Mouse (Mus musculus) megakaryocyte, adult 5-6 weeks (primary cell): ENCODE results near the gene Zdhhc7. TPM values are rescaled to one million over a fixed set of nuclear protein-coding genes. Genes with fewer than 3 reads are reported as not detected.

Source experiments
- ATAC-seq: 2 replicates; pipeline ENCODE4 v1.8.0; 2016; ENCODE audit warnings: mild to moderate bottlenecking, inconsistent platforms; ENCODE audit not compliant: poor library complexity, severe bottlenecking
- total RNA-seq, 2 experiments: library from RNA; stranded (forward) in 1 of 2; stranded (reverse) in 1 of 2; fragments of 153-499, 151-499 nt in 1 of 2; fragments of 221-1000, 200-1000 nt in 1 of 2; gene quantifications; 2 replicates each; pipeline versions ENCODE4 v1.2.3 to v1.2.4; 2015 to 2017

The Zdhhc7 gene
- total RNA-seq (2015) (21.1 and 23.0 TPM in 2 replicates), total RNA-seq (2017) (31.8 and 33.3 TPM in 2 replicates)

GRCm38 (mm10) chr8:120101068-120101972, at the start of gene Zdhhc7:
Gene Zdhhc7 (minus strand): TSS chr8:120101482.
- ATAC-seq, result peak; percentile 80

GRCm38 (mm10) chr8:120150028-120150427, 48.7 kb upstream of the Zdhhc7 start:
- ATAC-seq, result no peak

- ATAC-seq, result no peak
Measured at GRCm38 (mm10) chr8:120146051-120146450, 44.8 kb upstream of the Zdhhc7 start.

DNA sequence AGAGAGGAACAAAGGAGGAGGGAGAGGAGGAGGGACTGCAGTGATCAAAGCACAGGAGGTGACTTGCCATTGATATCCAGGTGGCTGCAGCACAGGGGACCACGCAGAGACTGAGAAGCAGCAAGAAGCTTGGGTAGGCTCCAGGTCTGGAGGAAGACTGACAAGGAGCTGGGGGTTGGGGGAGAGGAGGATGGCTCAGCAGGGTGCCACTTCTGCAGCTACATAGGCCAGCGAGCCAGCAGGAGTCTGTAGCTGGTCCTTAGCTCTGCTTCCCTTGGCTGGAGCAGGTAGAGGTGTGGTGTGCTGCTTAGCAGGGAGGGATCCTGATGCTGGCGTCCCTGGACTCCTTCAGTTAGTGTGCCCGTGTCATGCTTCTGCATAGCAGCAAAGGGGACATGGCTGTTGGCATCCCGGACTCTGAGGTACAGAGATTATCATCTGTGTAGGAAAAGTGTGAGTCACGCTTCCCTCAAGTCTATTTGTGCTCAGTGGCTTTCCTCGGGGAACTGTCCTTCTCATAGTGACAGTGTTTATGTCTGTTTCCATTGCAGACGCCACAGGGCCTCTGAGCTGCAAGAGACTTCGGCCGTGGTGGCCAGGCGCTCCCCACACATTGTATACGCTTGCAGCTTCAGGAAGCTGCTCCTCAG, 43.5 kb upstream of the Zdhhc7 start:
- ATAC-seq, result no peak

GRCm38 (mm10) chr8:120143911-120144651, 42.8 kb upstream of the Zdhhc7 start:
- no peak for ATAC-seq

- ATAC-seq, result no peak
Measured at GRCm38 (mm10) chr8:120140769-120141168, 39.5 kb upstream of the Zdhhc7 start.

DNA sequence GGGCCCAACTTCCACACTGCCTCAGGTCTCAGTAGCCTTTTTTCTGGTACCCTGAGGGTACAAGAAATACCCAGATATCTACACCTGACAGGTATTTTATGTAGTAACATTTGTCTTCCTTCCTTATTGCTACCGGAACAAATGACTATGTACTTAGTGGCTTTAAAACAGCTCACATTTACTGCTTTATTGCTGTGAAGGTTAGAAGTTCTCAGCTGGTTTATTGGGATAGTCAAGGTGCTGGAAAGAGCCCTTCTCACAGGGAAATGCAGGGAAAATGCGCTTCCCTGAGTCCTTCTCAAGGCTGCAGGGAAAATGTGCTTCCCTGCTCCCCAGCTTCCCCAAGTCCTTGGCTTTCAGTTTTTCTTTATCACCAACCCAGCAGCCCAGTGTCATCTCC, 37.7 kb upstream of the Zdhhc7 start:
- no peak for ATAC-seq

DNA sequence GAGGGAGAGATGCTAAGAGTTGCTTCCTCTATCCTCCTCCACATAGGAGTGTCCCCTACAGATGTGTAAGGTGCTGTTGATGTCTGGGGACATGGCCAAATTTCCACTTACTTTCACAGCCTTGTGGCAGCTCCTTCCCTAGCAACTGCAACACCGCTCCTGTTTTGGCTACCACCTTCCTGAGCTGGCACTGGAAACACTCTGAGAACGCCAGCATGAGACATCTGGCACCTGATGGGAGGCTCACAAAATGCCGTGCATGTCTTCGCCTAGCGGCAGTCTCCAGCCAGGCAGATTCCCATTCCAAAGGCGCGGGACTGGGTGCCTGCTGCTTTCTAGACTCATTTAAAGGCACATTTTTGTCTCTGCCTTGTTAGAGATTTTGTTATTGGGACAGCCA, 35.3 kb upstream of the Zdhhc7 start:
- no peak for ATAC-seq

GRCm38 (mm10) chr8:120135687-120136086, 34.4 kb upstream of the Zdhhc7 start:
- no peak for ATAC-seq

DNA sequence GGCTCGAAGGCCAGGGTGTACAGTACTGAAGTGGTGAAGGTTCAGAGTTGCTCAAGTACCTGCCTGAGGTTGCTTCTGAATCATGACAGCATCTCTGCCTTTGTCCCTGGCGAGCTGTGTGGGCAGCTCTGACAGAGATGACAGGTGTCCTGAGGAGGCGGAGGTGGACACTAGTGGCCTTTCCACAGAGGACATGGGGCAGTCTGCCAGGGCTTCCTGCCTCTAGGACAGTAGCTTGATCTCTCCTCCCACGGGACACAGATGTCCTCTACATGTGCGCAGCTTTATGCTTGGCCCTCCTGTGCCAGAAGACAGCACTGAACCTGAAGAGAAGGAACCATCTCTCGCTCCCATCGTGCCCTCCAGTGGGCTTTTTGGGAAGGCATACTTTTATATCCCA, 31.9 kb upstream of the Zdhhc7 start:
- ATAC-seq, result no peak

DNA sequence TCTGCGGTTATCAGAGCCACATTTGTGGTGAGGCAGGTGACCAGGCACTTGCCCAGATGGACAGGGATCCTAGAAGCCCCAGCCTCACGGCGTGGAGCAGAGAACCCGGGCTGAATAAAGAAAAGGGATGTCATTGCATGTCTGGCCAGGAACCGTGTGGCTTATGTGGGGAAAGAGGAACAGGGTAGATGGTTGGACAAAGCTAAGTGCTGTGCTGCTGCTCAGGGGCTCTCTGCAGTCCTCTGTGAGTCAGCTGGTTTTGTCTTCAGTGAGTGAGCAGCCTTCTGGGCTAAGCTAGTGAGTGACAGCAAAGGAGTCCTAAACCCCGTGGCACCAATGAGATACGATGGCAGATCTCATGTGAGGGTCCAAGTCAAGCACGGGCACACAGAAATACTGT, 29.9 kb upstream of the Zdhhc7 start:
- peak; percentile 84 for ATAC-seq

DNA sequence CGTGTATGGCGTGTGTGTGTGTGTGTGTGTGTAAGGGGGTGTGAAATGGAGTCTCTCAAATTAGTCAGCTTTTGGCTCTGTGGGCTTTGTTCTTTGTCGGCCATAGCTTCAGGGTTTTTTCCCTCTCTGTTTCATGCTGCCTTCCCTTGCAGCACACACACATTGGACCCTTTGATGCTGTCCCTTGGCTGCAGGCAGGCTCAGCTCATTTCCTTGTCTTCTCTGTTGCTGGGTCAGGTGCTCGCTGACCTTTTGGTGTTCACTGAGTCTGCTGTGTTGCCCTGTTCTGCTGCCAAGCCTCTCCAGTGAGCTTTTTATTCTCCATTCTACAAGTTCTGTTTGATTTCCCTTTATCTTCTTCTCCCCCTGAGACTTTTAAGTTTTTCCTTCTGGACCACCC, 28.3 kb upstream of the Zdhhc7 start:
- no peak for ATAC-seq

DNA sequence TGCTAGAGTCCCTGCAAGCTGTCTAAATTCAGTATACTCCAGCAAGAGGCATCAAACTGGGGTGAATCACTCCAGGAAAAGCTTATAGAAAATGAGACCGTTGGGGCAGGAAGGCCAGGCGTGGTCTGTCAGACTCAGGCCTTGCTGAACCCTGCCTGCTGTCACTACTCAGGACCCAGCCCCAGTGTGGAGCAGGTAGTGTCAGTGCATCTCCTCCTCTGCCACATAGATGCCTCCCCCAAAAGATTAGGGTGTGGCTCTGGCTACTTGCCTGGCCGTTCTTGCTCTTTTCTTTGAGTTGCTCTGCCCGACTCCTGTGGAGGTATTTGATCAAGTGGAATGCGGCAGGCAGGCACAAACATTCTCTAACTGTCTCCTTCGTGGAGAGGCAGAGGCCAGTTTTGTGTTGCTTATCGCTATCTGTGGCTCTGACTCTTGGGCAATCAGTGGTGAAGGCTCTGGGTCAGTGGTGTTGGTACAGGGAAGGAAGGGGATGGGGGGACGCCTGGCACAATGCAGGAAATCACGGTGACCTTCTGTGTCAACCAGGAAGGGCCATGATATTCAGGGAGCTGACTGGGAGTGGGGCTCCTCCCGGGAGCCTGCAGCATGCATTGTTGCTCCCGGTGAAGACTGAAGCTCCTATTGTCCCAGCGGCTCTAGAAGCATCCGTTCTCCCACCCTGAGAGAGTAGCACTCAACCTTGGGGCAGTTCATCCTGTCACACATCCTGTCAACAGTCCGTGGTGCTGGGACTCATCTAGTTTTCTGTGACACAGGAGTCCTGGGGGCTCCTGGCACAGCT, 25.3 kb upstream of the Zdhhc7 start:
- ATAC-seq, result peak; percentile 44

GRCm38 (mm10) chr8:120124836-120125389, 23.6 kb upstream of the Zdhhc7 start:
- no peak for ATAC-seq

DNA sequence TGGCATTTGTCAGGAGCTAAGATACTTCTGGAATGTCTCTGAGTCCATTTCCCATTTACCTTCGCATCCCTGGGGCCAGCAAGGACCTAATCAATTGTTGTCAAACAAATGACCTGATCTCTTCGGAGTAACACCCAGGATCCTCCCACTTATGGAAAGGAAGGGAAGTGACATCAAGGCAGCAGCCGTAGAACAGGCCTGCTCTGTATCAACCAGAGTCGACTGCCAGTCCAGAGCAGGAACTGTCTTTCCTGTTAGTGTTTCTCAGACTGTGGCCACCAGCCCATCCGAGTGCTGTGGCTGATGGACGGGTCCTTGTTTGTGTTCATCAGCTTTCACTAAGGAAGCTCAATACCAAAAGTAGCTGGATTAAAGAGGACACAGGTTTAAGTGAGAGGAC, 23.0 kb upstream of the Zdhhc7 start:
- ATAC-seq, result 0 out of 2 replicates have a peak, but pooled peaks have one; percentile 33

DNA sequence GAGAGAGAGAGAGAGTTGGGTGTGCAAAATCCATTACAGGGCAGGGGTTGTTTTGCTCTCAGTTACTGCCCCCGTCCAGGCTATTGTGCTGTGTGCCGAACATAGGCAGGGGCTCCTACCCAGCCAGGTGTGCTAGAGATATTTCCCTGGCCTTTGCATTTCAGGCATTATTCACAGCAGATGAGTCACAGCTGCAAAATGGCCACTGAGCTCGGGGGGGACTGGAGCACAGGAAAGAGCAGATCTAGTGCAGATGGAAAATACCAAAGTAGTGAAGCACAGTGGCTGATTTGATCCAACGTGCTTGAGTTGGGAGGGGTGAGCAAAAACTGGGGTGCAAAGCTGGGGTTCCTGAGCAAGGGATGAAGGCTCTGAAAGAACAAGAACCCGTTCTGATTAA, 19.7 kb upstream of the Zdhhc7 start:
- no peak for ATAC-seq

DNA sequence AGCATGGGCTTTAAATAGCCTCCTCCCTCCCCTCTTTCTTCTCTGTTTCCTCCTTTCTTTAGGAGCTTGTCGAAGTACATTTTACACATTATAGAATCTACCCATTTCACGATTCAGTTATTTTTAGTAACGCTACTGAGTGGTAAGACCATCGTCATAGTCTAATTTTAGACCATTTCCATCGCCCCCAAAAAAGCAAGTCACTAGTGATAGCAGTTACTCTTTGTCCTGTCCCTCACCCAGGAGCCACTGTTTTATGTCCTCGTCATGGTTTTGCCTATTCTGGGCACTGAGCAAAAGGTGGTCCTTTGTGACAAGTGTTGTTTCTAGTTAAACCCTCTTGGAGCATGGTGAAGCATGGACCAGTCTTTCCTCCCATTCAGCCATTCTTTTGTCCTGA, 18.6 kb upstream of the Zdhhc7 start:
- ATAC-seq, result no peak

- ATAC-seq, result no peak
Measured at GRCm38 (mm10) chr8:120119429-120119828, 18.1 kb upstream of the Zdhhc7 start.

DNA sequence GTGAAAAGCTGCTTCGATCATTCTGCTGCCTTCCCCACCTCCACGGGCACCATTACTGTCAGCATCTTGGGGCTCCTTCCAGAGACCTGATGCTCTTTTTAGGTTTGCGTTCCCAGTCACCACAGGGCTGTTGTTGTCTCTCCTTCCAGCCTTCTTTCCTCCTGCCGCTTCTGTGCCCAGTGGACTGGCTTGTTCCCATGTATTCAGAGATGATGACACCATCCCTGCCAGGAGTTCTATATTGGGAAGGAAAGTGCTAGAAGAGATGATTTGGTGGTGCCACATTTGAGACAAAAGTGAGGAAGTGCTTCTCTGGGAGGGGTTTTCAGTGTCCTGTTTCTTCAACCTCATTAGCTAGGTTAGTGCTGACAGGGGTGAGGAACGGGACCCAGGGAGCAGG, 17.6 kb upstream of the Zdhhc7 start:
- ATAC-seq, result no peak

- ATAC-seq, result no peak
Measured at GRCm38 (mm10) chr8:120118162-120118561, 16.9 kb upstream of the Zdhhc7 start.
